ENCODE assay signal across 25 mouse cellular contexts in the genomic region with DNA sequence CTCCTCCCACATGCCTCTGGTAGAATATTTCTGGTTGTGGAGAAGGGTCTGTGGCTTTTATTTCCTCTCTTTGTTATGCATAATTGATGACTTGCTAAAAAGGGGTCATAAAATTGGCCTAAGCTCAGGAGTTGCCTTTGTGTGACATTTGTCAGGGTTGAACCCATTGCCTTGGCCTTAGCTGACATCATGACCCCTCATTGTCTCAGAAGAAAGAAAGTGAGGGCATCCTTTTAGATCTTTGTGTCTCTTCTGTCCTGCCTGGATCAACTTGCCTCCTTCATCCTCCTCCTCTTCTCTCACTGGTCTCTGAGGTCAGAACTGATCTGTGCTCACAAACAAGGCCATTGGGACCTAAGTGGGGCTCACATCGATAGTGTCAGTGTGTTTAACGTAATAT. TPM values are rescaled to one million over a fixed set of nuclear protein-coding genes. Genes with fewer than 3 reads are reported as not detected.
DNase-seq lines count a peak whose midpoint lies in the region; ATAC-seq lines count a peak whose summit lies in the region.
"Had no signal": no experiment of that assay in that cellular context is flagged by ENCODE, and none has a peak within 500 bp of the region (broad histone marks: within the 10 kb centered on the region; RNA-seq: fewer than 3 reads in every experiment).

No protein-coding gene starts in this region.

- DNase-seq in heart, adult 11 months: peak; percentile 10
- DNase-seq in heart, embryonic 10.5 days (ENCODE audit: low spot score): no peak
- no peak for DNase-seq in neural tube, embryonic 11.5 days (ENCODE audit: low spot score)
- DNase-seq in embryo, embryonic 11 days: peak; percentile 20
- DNase-seq in mesoderm, embryonic 11.5 days (ENCODE audit: low read depth, low spot score): peak; percentile 44
- DNase-seq in heart, postnatal 4 days: no peak
- DNase-seq in heart, postnatal 10 days: no peak
- DNase-seq: adrenal gland, adult 8-10 months; adrenal gland, postnatal 14 days; adrenal gland, postnatal 36 days; B cell, adult 2 months; cerebellum, adult 11-12 months; cerebellum, adult 2 months; cerebellum, adult 9-10 months; forebrain, postnatal 0 days had no signal

- no peaks in the 10 kb centered on the region for H3K9me3 ChIP-seq in heart, embryonic 10.5 days
- no peaks in the 10 kb centered on the region for H3K9me3 ChIP-seq in neural tube, embryonic 11.5 days (ENCODE audit: control insufficient read depth, low read length)
- H3K9me3 ChIP-seq in neural tube, embryonic 15.5 days (replicated peaks): no peaks in the 10 kb centered on the region
- H3K9me3 ChIP-seq: embryonic facial prominence, embryonic 10.5 days; embryonic facial prominence, embryonic 12.5 days; forebrain, embryonic 13.5 days; forebrain, embryonic 15.5 days; G1E had no signal

- H3K4me3 ChIP-seq in heart, embryonic 10.5 days: no peak overlapping the region
- no peak overlapping the region for H3K4me3 ChIP-seq in neural tube, embryonic 11.5 days (ENCODE audit: low read depth, low read length)
- H3K4me3 ChIP-seq in neural tube, embryonic 15.5 days (replicated peaks): no peak overlapping the region
- H3K4me3 ChIP-seq: embryonic facial prominence, embryonic 10.5 days; embryonic facial prominence, embryonic 12.5 days; forebrain, embryonic 13.5 days; forebrain, embryonic 15.5 days had no signal

- WGBS in heart, embryonic 10.5 days: 88% methylated on average over 2 of the region's 2 CpGs
- WGBS in neural tube, embryonic 11.5 days: 33% methylated on average over 2 of the region's 2 CpGs
- 20% methylated on average over 2 of the region's 2 CpGs for WGBS in neural tube, embryonic 15.5 days

- H3K9ac ChIP-seq in neural tube, embryonic 11.5 days (ENCODE audit: low read length): no peak overlapping the region
- H3K9ac ChIP-seq in neural tube, embryonic 15.5 days (replicated peaks): no peak overlapping the region
- H3K9ac ChIP-seq: embryonic facial prominence, embryonic 12.5 days; forebrain, embryonic 13.5 days; forebrain, embryonic 15.5 days; forebrain, postnatal 0 days had no signal

- H3K4me1 ChIP-seq in heart, embryonic 10.5 days: no peaks in the 10 kb centered on the region
- H3K4me1 ChIP-seq in neural tube, embryonic 11.5 days (ENCODE audit: control insufficient read depth, insufficient read depth, low read length): no peaks in the 10 kb centered on the region; the same call in 1 of the 2 replicates
- no peaks in the 10 kb centered on the region for H3K4me1 ChIP-seq in neural tube, embryonic 15.5 days
- H3K4me1 ChIP-seq: embryonic facial prominence, embryonic 10.5 days; embryonic facial prominence, embryonic 12.5 days had no signal

- no peaks in the 10 kb centered on the region for H3K36me3 ChIP-seq in heart, embryonic 10.5 days
- H3K36me3 ChIP-seq in neural tube, embryonic 11.5 days (ENCODE audit: control insufficient read depth, insufficient read depth, low read length): no peaks in the 10 kb centered on the region
- H3K36me3 ChIP-seq in neural tube, embryonic 15.5 days: no peaks in the 10 kb centered on the region
- H3K36me3 ChIP-seq: embryonic facial prominence, embryonic 10.5 days; embryonic facial prominence, embryonic 12.5 days; forebrain, embryonic 15.5 days had no signal

- 0 out of 2 replicates have a peak, but pooled peaks have one; percentile 25 for ATAC-seq in neural tube, embryonic 11.5 days (ENCODE audit: insufficient read depth, low FRiP score, low TSS enrichment)
- no peak for ATAC-seq in neural tube, embryonic 15.5 days (ENCODE audit: low FRiP score)
- ATAC-seq: activated CD4-positive, CD25-positive, alpha-beta regulatory T cell, adult 4 months; CD4-positive, CD25-positive, alpha-beta regulatory T cell, adult 4 months; forebrain, embryonic 13.5 days; forebrain, embryonic 15.5 days; forebrain, postnatal 0 days; Patski had no signal

- no peak overlapping the region for H3K4me2 ChIP-seq in neural tube, embryonic 11.5 days (ENCODE audit: low read depth)
- H3K4me2 ChIP-seq in neural tube, embryonic 15.5 days: no peak overlapping the region
- H3K4me2 ChIP-seq: embryonic facial prominence, embryonic 12.5 days; forebrain, embryonic 13.5 days; forebrain, embryonic 15.5 days had no signal

- intact Hi-C loops in heart, postnatal 10 days (cut with DNase I): no loop called here

- H3K27ac ChIP-seq in heart, embryonic 10.5 days: no peak overlapping the region
- H3K27ac ChIP-seq in neural tube, embryonic 11.5 days (ENCODE audit: low read depth, low read length): no peak overlapping the region
- H3K27ac ChIP-seq in neural tube, embryonic 15.5 days (replicated peaks): no peak overlapping the region
- H3K27ac ChIP-seq: embryonic facial prominence, embryonic 10.5 days; embryonic facial prominence, embryonic 12.5 days; forebrain, embryonic 13.5 days; forebrain, embryonic 15.5 days had no signal

- H3K27me3 ChIP-seq in heart, embryonic 10.5 days (ENCODE audit: insufficient read depth, poor library complexity, severe bottlenecking): no peaks in the 10 kb centered on the region
- H3K27me3 ChIP-seq in neural tube, embryonic 11.5 days (ENCODE audit: control insufficient read depth, insufficient read depth, low read length): no peaks in the 10 kb centered on the region
- no peaks in the 10 kb centered on the region for H3K27me3 ChIP-seq in neural tube, embryonic 15.5 days (replicated peaks)
- H3K27me3 ChIP-seq: CH12.LX; embryonic facial prominence, embryonic 12.5 days; forebrain, embryonic 13.5 days; forebrain, embryonic 15.5 days; Patski had no signal

RNA-seq across cellular contexts. Expression of a gene that starts 35.8 kb away (rescaled TPM):
- polyA plus RNA-seq in heart, embryonic 10.5 days (2016; fragmentation: Nextera tagmentation; extraction: Ambion mirVana): 2.1 and 2.2 TPM in 2 replicates
- 2.0 and 2.7 TPM in 2 replicates for polyA plus RNA-seq in neural tube, embryonic 11.5 days (2014; fragmentation: Nextera tagmentation; extraction: Ambion mirVana)
- polyA plus RNA-seq in neural tube, embryonic 15.5 days (2015; fragmentation: Nextera tagmentation; extraction: Ambion mirVana): 6.5 and 7.1 TPM in 2 replicates
- total RNA-seq in heart, postnatal 4 days (2021): 1 to 10 TPM; 1.4 to 1.6 TPM
- 1 to 10 TPM in 1 of 2 experiments, under 1 TPM in 1; 0.91 to 1.4 TPM for total RNA-seq in heart, postnatal 10 days (2021)
- total RNA-seq: CH12.LX had no signal

Comparison
In these comparisons a context has a peak if more than half of its experiments do, and no peak if none do; other contexts are left out.
1. DNase-seq: peak in heart, adult 11 months (single experiment), embryo, embryonic 11 days (single experiment) and mesoderm, embryonic 11.5 days (single experiment); none in heart, embryonic 10.5 days (single experiment), neural tube, embryonic 11.5 days (single experiment), heart, postnatal 4 days (single experiment) and heart, postnatal 10 days (0 of 2).